Mouse (Mus musculus) ES-Bruce4 (cell line): ENCODE measurements around the gene Cers2. TPM values are rescaled to one million over a fixed set of nuclear protein-coding genes. Genes with fewer than 3 reads are reported as not detected.

ENCODE experiments used
- H3K27ac ChIP-seq: 2 replicates; pipeline ENCODE4 v1.5.1; 2012; ENCODE audit warnings: low read length, inconsistent platforms; ENCODE audit not compliant: insufficient read depth
- H3K27me3 ChIP-seq: 2 replicates; pipeline ENCODE4 v1.6.1; 2012; ENCODE audit warnings: mild to moderate bottlenecking, low read length, inconsistent platforms; ENCODE audit not compliant: control insufficient read depth, poor library complexity, insufficient read depth, severe bottlenecking
- H3K36me3 ChIP-seq: 2 replicates; pipeline ENCODE4 v1.6.1; 2012; ENCODE audit warnings: inconsistent platforms, mild to moderate bottlenecking, low read length, moderate library complexity; ENCODE audit not compliant: control insufficient read depth, poor library complexity, insufficient read depth, severe bottlenecking
- H3K4me1 ChIP-seq: one replicate; pipeline ENCODE4 v1.8.1; 2011; ENCODE audit warnings: low read length; ENCODE audit not compliant: control insufficient read depth, insufficient read depth
- H3K4me3 ChIP-seq: 2 replicates; pipeline ENCODE4 v1.5.1; 2011; ENCODE audit warnings: low read depth, mild to moderate bottlenecking, low read length
- H3K9ac ChIP-seq: 2 replicates; pipeline ENCODE4 v1.6.1; 2012; ENCODE audit warnings: low read depth, mild to moderate bottlenecking, inconsistent platforms; ENCODE audit not compliant: poor library complexity, severe bottlenecking
- H3K9me3 ChIP-seq: replicated peaks from 2 replicates; pipeline ENCODE4 v1.6.1; 2012; ENCODE audit warnings: mild to moderate bottlenecking, low read length, inconsistent platforms; ENCODE audit not compliant: control insufficient read depth, poor library complexity, insufficient read depth, severe bottlenecking
- CTCF ChIP-seq: IDR thresholded peaks from one replicate; pipeline ENCODE4 v1.8.1; 2011; ENCODE audit warnings: low read depth, low read length
- EP300 ChIP-seq: IDR thresholded peaks from 2 replicates; pipeline ENCODE4 v1.6.1; 2011; ENCODE audit warnings: low read depth, low read length; ENCODE audit not compliant: insufficient read depth
- POLR2A ChIP-seq: IDR thresholded peaks from one replicate; pipeline ENCODE4 v1.8.1; 2011; ENCODE audit warnings: low read length; ENCODE audit not compliant: insufficient read depth
- polyA plus RNA-seq: library from polyadenylated mRNA; stranded (reverse); fragments of >200 nt; gene quantifications from 2 replicates; pipeline ENCODE4 v1.2.4, GENCODE M21; 2011; ENCODE audit warnings: low read depth; ENCODE audit not compliant: missing spikeins, insufficient read depth, insufficient read length

The Cers2 gene
- polyA plus RNA-seq, 1 experiment = 99.9 TPM

DNA sequence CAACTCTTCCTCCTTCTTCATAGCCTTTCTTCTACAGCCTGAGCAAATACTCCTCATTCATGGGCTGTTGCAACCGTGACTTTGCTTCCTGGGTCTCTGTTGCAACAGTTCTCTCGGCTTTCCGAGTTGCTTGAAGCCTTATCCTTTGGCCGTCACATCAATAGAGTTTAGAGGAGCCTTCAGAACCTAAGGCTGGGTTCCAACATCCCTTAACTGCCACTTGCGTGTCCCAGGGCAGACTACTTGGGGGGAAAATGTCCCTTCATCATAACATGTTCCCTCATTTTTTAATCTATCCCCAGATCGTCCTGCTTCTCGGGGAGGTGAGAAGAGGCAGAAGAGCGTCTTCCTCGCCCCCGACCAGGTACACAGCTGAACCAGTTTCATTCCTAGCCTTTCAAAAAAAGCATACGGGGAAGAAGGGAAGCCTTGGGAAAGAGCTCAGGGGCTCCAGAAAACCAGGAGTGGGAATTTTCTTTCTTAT, 32.2 kb upstream of the Cers2 start:
- H3K4me3 ChIP-seq = peak overlapping the region; percentile 70
- no peaks in the 10 kb centered on the region for H3K9me3 ChIP-seq
- H3K4me1 ChIP-seq = no peaks in the 10 kb centered on the region
- H3K27ac ChIP-seq = peak overlapping the region; percentile 95
- TF ChIP-seq CTCF (no peak), EP300 (no peak), POLR2A (no peak)
- H3K27me3 ChIP-seq = no peaks in the 10 kb centered on the region
- H3K9ac ChIP-seq = peak overlapping the region; percentile 65
- no peaks in the 10 kb centered on the region for H3K36me3 ChIP-seq

- H3K27ac ChIP-seq = peak overlapping the region; percentile 95
- peak overlapping the region; percentile 70 for H3K4me3 ChIP-seq
- H3K4me1 ChIP-seq = no peaks in the 10 kb centered on the region
- peak overlapping the region; percentile 65 for H3K9ac ChIP-seq
- H3K36me3 ChIP-seq = peaks cover 2% of the 10 kb centered on the region; the same call in 1 of the 2 replicates
- H3K27me3 ChIP-seq = no peaks in the 10 kb centered on the region
- H3K9me3 ChIP-seq = no peaks in the 10 kb centered on the region
- TF ChIP-seq EP300 = peak; percentile 45; the same call in 1 of the 2 replicates
- TF ChIP-seq POLR2A = no peak
- TF ChIP-seq CTCF = no peak
Observed at GRCm38 (mm10) chr3:95282865-95283588, 31.6 kb upstream of the Cers2 start.

- H3K27me3 ChIP-seq = no peaks in the 10 kb centered on the region
- H3K9me3 ChIP-seq = no peaks in the 10 kb centered on the region
Observed at GRCm38 (mm10) chr3:95283589-95283941, 31.0 kb upstream of the Cers2 start.

GRCm38 (mm10) chr3:95284062-95284461, 30.5 kb upstream of the Cers2 start:
- H3K27ac ChIP-seq = peak overlapping the region; percentile 95; the same call in 1 of the 2 replicates

More at GRCm38 (mm10) chr3:95283589-95283941, 31.0 kb upstream of the Cers2 start:
- Histone ChIP-seq H3K4me3 (peak overlapping the region; percentile 70), H3K9ac (peak overlapping the region; percentile 65), H3K4me1 (no peaks in the 10 kb centered on the region), H3K27ac (peak overlapping the region; percentile 95), H3K36me3 (peaks cover 8% of the 10 kb centered on the region)
- TF ChIP-seq CTCF = no peak
- no peak for TF ChIP-seq POLR2A
- no peak for TF ChIP-seq EP300

DNA sequence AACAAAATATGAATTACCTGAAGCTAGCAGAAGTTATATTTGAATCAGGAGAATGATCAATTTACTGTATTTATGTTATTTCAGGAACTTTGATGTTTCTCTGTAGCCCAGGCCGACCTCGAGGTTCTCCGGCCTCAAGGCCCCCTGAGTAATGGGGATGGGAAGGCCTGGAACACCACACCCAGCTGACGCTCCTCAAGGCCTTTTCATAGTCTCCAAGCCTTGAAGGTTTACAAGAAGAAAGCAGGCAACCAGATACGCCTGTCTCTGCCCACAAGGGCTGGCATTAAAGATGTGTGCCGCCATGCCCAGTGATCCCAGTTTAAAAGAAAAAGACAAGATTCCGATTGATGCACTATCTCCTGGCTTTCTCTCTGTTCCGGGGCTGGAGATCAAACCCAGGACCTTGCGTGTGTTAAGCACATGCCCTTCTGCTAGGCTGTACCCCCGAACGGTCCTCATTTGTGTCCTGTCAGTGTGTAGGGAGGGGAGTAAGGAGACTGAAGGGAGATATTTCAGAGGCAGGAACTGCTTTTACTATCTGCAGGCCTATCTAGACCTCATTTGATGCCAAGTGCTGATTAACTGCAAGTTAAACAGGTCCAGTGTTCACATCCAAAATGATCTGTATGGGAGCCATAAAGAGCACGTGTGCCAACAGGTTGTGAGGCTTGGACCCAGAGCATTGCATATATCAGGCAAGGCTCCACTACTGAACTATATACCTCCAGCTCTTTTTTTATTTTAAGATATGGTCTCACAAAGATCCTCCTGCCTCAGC, 29.9 kb upstream of the Cers2 start:
- Histone ChIP-seq H3K36me3 (peaks cover 10% of the 10 kb centered on the region), H3K4me1 (no peaks in the 10 kb centered on the region), H3K9ac (peak overlapping the region; percentile 65; the same call in 1 of the 2 replicates), H3K9me3 (no peaks in the 10 kb centered on the region), H3K4me3 (no peak overlapping the region), H3K27ac (no peak overlapping the region), H3K27me3 (no peaks in the 10 kb centered on the region)
- TF ChIP-seq EP300 (no peak), POLR2A (no peak), CTCF (no peak)

More at GRCm38 (mm10) chr3:95284062-95284461, 30.5 kb upstream of the Cers2 start:
- TF ChIP-seq EP300 = no peak
- TF ChIP-seq POLR2A = no peak
- TF ChIP-seq CTCF = no peak
- H3K4me1 ChIP-seq = no peaks in the 10 kb centered on the region
- peak overlapping the region; percentile 65; the same call in 1 of the 2 replicates for H3K9ac ChIP-seq
- H3K9me3 ChIP-seq = no peaks in the 10 kb centered on the region
- peak overlapping the region; percentile 6; the same call in 1 of the 2 replicates for H3K4me3 ChIP-seq
- peaks cover 10% of the 10 kb centered on the region for H3K36me3 ChIP-seq
- no peaks in the 10 kb centered on the region for H3K27me3 ChIP-seq

DNA sequence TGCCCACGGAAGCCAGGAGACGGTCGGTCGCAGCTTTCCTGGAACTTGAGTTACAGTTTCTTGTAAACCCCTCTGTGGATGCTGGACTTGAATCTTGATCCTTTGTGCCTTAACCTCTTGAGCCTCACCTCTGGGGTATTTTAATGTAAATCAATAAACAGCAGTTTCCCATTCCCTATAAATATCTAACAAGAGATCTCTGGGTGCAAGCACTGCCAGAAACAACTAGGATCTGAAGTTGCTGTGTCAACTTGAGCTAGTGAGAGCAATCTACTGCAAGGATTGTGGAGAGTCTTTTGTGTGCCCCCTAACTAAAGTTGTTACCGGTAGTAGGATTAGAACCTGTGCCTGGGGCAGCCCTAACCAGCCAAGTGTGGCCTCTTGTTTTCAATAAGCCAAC, 29.2 kb upstream of the Cers2 start:
- H3K27me3 ChIP-seq = no peaks in the 10 kb centered on the region
- H3K9me3 ChIP-seq = no peaks in the 10 kb centered on the region
- H3K9ac ChIP-seq = no peak overlapping the region; the same call in 1 of the 2 replicates
- TF ChIP-seq CTCF = no peak
- no peak for TF ChIP-seq EP300
- TF ChIP-seq POLR2A = no peak
- no peak overlapping the region for H3K4me3 ChIP-seq
- peaks cover 10% of the 10 kb centered on the region for H3K36me3 ChIP-seq
- H3K27ac ChIP-seq = no peak overlapping the region
- no peaks in the 10 kb centered on the region for H3K4me1 ChIP-seq
